Mouse (Mus musculus): ENCODE results near the gene Fer.

DNA sequence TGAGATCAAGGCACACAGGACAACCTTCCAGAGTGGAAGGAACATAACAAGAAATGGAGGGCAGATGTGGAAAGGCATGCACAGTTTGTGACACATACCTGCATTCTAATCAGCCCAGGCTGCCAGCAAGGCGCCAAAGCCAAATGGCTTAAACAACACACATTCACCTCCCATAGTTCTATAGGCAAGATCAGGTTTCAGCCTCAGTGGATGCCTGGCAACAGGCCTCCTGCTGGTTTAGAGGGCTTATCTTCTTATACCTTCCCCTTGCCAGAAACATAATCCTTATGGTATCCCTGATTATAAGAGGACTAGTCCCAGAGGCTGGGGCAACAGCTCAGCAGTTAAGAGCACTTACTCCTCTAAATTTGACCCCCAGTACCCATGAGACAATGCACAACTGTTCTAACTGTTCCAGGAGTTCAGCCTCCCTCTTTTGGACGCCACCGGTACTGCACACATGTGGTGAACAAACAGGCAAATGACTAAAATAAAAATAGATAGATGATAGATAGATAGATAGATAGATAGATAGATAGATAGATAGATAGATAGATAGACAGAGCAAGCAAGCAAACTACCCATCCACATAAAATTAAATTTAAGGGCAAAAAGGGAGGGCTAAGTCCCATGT lies 23.1 kb upstream of the Fer start:
- TF ChIP-seq CTCF (IDR thresholded peaks at IDR 0.05; ENCODE audit: extremely low read depth, insufficient read depth, insufficient read length, insufficient replicate concordance) = no peak
- no peak for TF ChIP-seq POLR2A (IDR thresholded peaks at IDR 0.05; ENCODE audit: low read depth, low read length)

All from spleen, adult 2 months (tissue).